ENCODE assay signal across 8 mouse cellular contexts in the genomic region with DNA sequence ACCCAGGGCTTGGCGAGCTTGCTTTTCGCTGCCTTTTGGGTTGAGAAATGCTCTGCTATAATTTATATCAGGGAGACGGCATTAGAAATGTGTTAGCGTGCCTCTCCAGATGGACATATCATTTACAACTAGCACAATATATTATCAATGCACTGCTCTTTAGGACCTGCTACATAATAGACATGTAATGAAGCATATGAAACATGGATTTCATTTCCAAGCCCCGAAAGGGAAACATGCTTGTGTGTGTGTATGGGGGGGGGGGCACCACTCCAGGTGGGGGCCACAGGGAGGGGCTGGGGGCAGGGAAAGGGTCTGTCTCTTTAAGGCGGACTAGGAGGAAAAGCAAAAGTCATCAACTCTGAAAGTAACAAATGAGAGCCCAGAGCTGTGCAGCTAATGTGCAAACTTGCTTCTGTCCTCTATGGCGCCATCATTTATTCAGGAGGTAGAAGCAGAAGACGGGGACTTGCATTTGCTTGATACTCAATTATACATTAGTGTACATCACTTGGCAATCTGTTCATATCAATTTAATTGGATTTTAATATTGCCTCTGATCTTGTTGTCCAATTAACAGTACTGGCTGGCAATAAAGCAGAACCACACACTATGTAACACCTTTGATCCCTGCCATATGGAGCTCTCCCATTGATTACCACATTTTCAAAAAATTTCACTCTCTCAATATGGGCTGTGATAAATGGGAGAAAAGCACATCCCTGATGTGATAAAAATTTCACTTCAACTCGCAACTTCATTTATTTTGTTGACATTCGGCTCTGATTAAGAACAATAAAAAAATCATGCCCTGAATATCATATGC.
DNase-seq lines count a peak whose midpoint lies in the region; ATAC-seq and TF ChIP-seq lines count a peak whose summit lies in the region.

No protein-coding gene starts in this region.

- peak overlapping the region; percentile 26; the same call in 1 of the 2 replicates for H3K4me2 ChIP-seq in kidney, embryonic 14.5 days (replicated peaks; ENCODE audit: low read depth, low read length)
- H3K4me2 ChIP-seq in forebrain, embryonic 16.5 days (ENCODE audit: low read length): peak overlapping the region; percentile 37; the same call in 1 of the 2 replicates
- H3K4me2 ChIP-seq in limb, embryonic 14.5 days (replicated peaks; ENCODE audit: low read depth, low read length, severe bottlenecking): peak overlapping the region; percentile 28

- no peak for DNase-seq in kidney, postnatal 4 days
- no peak for DNase-seq in limb, embryonic 14.5 days (ENCODE audit: low spot score)
- DNase-seq in retina, embryonic 14.5 days (ENCODE audit: low spot score): peak; percentile 53
- DNase-seq in adipocyte (ENCODE audit: low spot score): no peak
- DNase-seq in adrenal gland, postnatal 25 days: no peak
- DNase-seq in embryo, embryonic 10 days (ENCODE audit: low spot score): no peak

- WGBS in kidney, embryonic 14.5 days: 55% methylated on average over 10 of the region's 10 CpGs
- 10% methylated on average over 10 of the region's 10 CpGs for WGBS in forebrain, embryonic 16.5 days
- WGBS in limb, embryonic 14.5 days: 35% methylated on average over 10 of the region's 10 CpGs

- ATAC-seq in kidney, embryonic 14.5 days (ENCODE audit: low FRiP score, low TSS enrichment): no peak
- peak; percentile 63 for ATAC-seq in forebrain, embryonic 16.5 days
- ATAC-seq in limb, embryonic 14.5 days (ENCODE audit: low FRiP score, low read depth): no peak

- no peaks in the 10 kb centered on the region for H3K9me3 ChIP-seq in kidney, embryonic 14.5 days (ENCODE audit: control insufficient read depth, low read length)
- no peaks in the 10 kb centered on the region for H3K9me3 ChIP-seq in forebrain, embryonic 16.5 days (ENCODE audit: control insufficient read depth, low read length)
- H3K9me3 ChIP-seq in limb, embryonic 14.5 days (ENCODE audit: control insufficient read depth, low read length): no peaks in the 10 kb centered on the region

- no peaks in the 10 kb centered on the region for H3K4me1 ChIP-seq in kidney, embryonic 14.5 days (ENCODE audit: control insufficient read depth, insufficient read depth, low read length)
- peaks cover 34% of the 10 kb centered on the region for H3K4me1 ChIP-seq in forebrain, embryonic 16.5 days (replicated peaks; ENCODE audit: control insufficient read depth, insufficient read depth, low read length)
- peaks cover 28% of the 10 kb centered on the region for H3K4me1 ChIP-seq in limb, embryonic 14.5 days (ENCODE audit: control insufficient read depth, insufficient read depth, low read length)

- H3K36me3 ChIP-seq in kidney, embryonic 14.5 days (ENCODE audit: control insufficient read depth, insufficient read depth, low read length): no peaks in the 10 kb centered on the region
- no peaks in the 10 kb centered on the region for H3K36me3 ChIP-seq in forebrain, embryonic 16.5 days (ENCODE audit: control insufficient read depth, insufficient read depth)
- H3K36me3 ChIP-seq in limb, embryonic 14.5 days (ENCODE audit: control insufficient read depth, insufficient read depth, low read length): no peaks in the 10 kb centered on the region

- TF ChIP-seq POLR2A in limb, embryonic 14.5 days (IDR thresholded peaks at IDR 0.05; ENCODE audit: borderline replicate concordance, extremely low read depth, insufficient read depth, insufficient read length): no peak

- H3K9ac ChIP-seq in kidney, embryonic 14.5 days (ENCODE audit: low read depth, low read length): no peak overlapping the region
- 0 out of 2 replicates have a peak overlapping the region, but pooled peaks have one; percentile 3 for H3K9ac ChIP-seq in forebrain, embryonic 16.5 days (replicated peaks; ENCODE audit: low read depth, low read length)
- H3K9ac ChIP-seq in limb, embryonic 14.5 days (ENCODE audit: low read depth, low read length, severe bottlenecking): no peak overlapping the region

- H3K27ac ChIP-seq in kidney, embryonic 14.5 days (ENCODE audit: low read depth, low read length): no peak overlapping the region
- H3K27ac ChIP-seq in forebrain, embryonic 16.5 days (ENCODE audit: low read length): peak overlapping the region; percentile 87
- H3K27ac ChIP-seq in limb, embryonic 14.5 days (replicated peaks; ENCODE audit: low read depth, low read length): 0 out of 2 replicates have a peak overlapping the region, but pooled peaks have one; percentile 54

- no peak overlapping the region for H3K4me3 ChIP-seq in kidney, embryonic 14.5 days (ENCODE audit: low read length)
- H3K4me3 ChIP-seq in forebrain, embryonic 16.5 days (replicated peaks; ENCODE audit: low read length): no peak overlapping the region
- no peak overlapping the region for H3K4me3 ChIP-seq in limb, embryonic 14.5 days (replicated peaks; ENCODE audit: low read length)

- peaks cover 5% of the 10 kb centered on the region; the same call in 1 of the 2 replicates for H3K27me3 ChIP-seq in kidney, embryonic 14.5 days (ENCODE audit: control insufficient read depth, insufficient read depth, low read length)
- no peaks in the 10 kb centered on the region for H3K27me3 ChIP-seq in forebrain, embryonic 16.5 days (replicated peaks; ENCODE audit: control insufficient read depth, insufficient read depth, low read length)
- no peaks in the 10 kb centered on the region for H3K27me3 ChIP-seq in limb, embryonic 14.5 days (ENCODE audit: control insufficient read depth, insufficient read depth, low read length)
